Mouse (Mus musculus): ENCODE data around the gene 2610021A01Rik. TPM values are rescaled to one million over a fixed set of nuclear protein-coding genes. Genes with fewer than 3 reads are reported as not detected.
A peak's percentile ranks its signal among the peaks of the same experiment; 100 is the strongest.
"Not testable (repeated sequence)": the region's sequence is repeated elsewhere in the genome, so short reads cannot be mapped to it uniquely, and the experiment has no call there.

2610021A01Rik gene
- polyA plus RNA-seq (2014; fragmentation: Nextera tagmentation; extraction: Ambion mirVana) = 10.0 and 10.1 TPM in 2 replicates

GRCm38 (mm10) chr7:41599034-41599813 lies at the start of gene 2610021A01Rik:
Gene 2610021A01Rik, plus strand, starts transcription at chr7:41599230.
- H3K27me3 ChIP-seq (ENCODE audit: control insufficient read depth, insufficient read depth, low read length) = no peaks in the 10 kb centered on the region
- H3K27ac ChIP-seq (ENCODE audit: low read depth, low read length) = peak within 1 kb of the TSS; percentile 41; the same call in 1 of the 2 replicates
- H3K36me3 ChIP-seq (ENCODE audit: control insufficient read depth, insufficient read depth, low read length) = no peaks in the 10 kb centered on the region
- WGBS (ENCODE audit: insufficient replicate concordance) = under 1% methylated on average over 41 of the region's 41 CpGs
- H3K4me1 ChIP-seq (ENCODE audit: control insufficient read depth, insufficient read depth, low read length) = no peaks in the 10 kb centered on the region
- peak; percentile 94 for ATAC-seq (replicated peaks; ENCODE audit: insufficient number of reproducible peaks, low FRiP score, low TSS enrichment)
- H3K4me2 ChIP-seq = peak within 1 kb of the TSS; percentile 76
- no peaks in the 10 kb centered on the region for H3K9me3 ChIP-seq (replicated peaks; ENCODE audit: control insufficient read depth, low read length)
- peak within 1 kb of the TSS; percentile 70 for H3K4me3 ChIP-seq (ENCODE audit: low read depth, low read length)
- H3K9ac ChIP-seq (ENCODE audit: low read depth, low read length) = peak within 1 kb of the TSS; percentile 76

GRCm38 (mm10) chr7:41560681-41561080 lies 38.3 kb upstream of the 2610021A01Rik start:
- WGBS (ENCODE audit: insufficient replicate concordance) = 66% methylated on average over 8 of the region's 8 CpGs
- Histone ChIP-seq H3K27ac (ENCODE audit: low read depth, low read length) (no peak overlapping the region), H3K4me2 (no peak overlapping the region), H3K4me1 (ENCODE audit: control insufficient read depth, insufficient read depth, low read length) (no peaks in the 10 kb centered on the region), H3K36me3 (ENCODE audit: control insufficient read depth, insufficient read depth, low read length) (no peaks in the 10 kb centered on the region), H3K27me3 (ENCODE audit: control insufficient read depth, insufficient read depth, low read length) (no peaks in the 10 kb centered on the region), H3K4me3 (ENCODE audit: low read depth, low read length) (no peak overlapping the region), H3K9ac (ENCODE audit: low read depth, low read length) (no peak overlapping the region), H3K9me3 (replicated peaks; ENCODE audit: control insufficient read depth, low read length) (peaks cover 3% of the 10 kb centered on the region; the same call in 1 of the 2 replicates)
- no peak for ATAC-seq (replicated peaks; ENCODE audit: insufficient number of reproducible peaks, low FRiP score, low TSS enrichment)

GRCm38 (mm10) chr7:41573562-41573961 lies 25.5 kb upstream of the 2610021A01Rik start, which contains the start of gene Gm6871:
Gene Gm6871, minus strand, starts transcription at chr7:41573662.
- not testable (repeated sequence) for H3K27me3 ChIP-seq (ENCODE audit: control insufficient read depth, insufficient read depth, low read length); H3K36me3 ChIP-seq (ENCODE audit: control insufficient read depth, insufficient read depth, low read length); H3K9ac ChIP-seq (ENCODE audit: low read depth, low read length); H3K4me1 ChIP-seq (ENCODE audit: control insufficient read depth, insufficient read depth, low read length); H3K4me2 ChIP-seq; ATAC-seq (replicated peaks; ENCODE audit: insufficient number of reproducible peaks, low FRiP score, low TSS enrichment); H3K4me3 ChIP-seq (ENCODE audit: low read depth, low read length); H3K9me3 ChIP-seq (replicated peaks; ENCODE audit: control insufficient read depth, low read length); H3K27ac ChIP-seq (ENCODE audit: low read depth, low read length)
- WGBS (ENCODE audit: insufficient replicate concordance) = 77% methylated on average over 5 of the region's 6 CpGs

GRCm38 (mm10) chr7:41577956-41578355 lies 21.1 kb upstream of the 2610021A01Rik start:
- 80% methylated on average over 2 of the region's 2 CpGs for WGBS (ENCODE audit: insufficient replicate concordance)
- Histone ChIP-seq H3K36me3 (ENCODE audit: control insufficient read depth, insufficient read depth, low read length) (no peaks in the 10 kb centered on the region), H3K4me3 (ENCODE audit: low read depth, low read length) (no peak overlapping the region), H3K4me1 (ENCODE audit: control insufficient read depth, insufficient read depth, low read length) (no peaks in the 10 kb centered on the region), H3K4me2 (no peak overlapping the region), H3K27ac (ENCODE audit: low read depth, low read length) (no peak overlapping the region), H3K27me3 (ENCODE audit: control insufficient read depth, insufficient read depth, low read length) (no peaks in the 10 kb centered on the region), H3K9ac (ENCODE audit: low read depth, low read length) (no peak overlapping the region), H3K9me3 (replicated peaks; ENCODE audit: control insufficient read depth, low read length) (peaks cover under 1% of the 10 kb centered on the region)
- ATAC-seq (replicated peaks; ENCODE audit: insufficient number of reproducible peaks, low FRiP score, low TSS enrichment) = no peak

GRCm38 (mm10) chr7:41582028-41582427 lies 17.0 kb upstream of the 2610021A01Rik start:
- Histone ChIP-seq H3K4me1 (ENCODE audit: control insufficient read depth, insufficient read depth, low read length) (no peaks in the 10 kb centered on the region), H3K4me2 (no peak overlapping the region), H3K36me3 (ENCODE audit: control insufficient read depth, insufficient read depth, low read length) (no peaks in the 10 kb centered on the region), H3K27me3 (ENCODE audit: control insufficient read depth, insufficient read depth, low read length) (no peaks in the 10 kb centered on the region), H3K27ac (ENCODE audit: low read depth, low read length) (no peak overlapping the region), H3K9ac (ENCODE audit: low read depth, low read length) (no peak overlapping the region), H3K4me3 (ENCODE audit: low read depth, low read length) (no peak overlapping the region), H3K9me3 (replicated peaks; ENCODE audit: control insufficient read depth, low read length) (peaks cover 5% of the 10 kb centered on the region; the same call in 1 of the 2 replicates)
- no peak for ATAC-seq (replicated peaks; ENCODE audit: insufficient number of reproducible peaks, low FRiP score, low TSS enrichment)

GRCm38 (mm10) chr7:41587831-41588230 lies 11.2 kb upstream of the 2610021A01Rik start:
- not testable (repeated sequence) for H3K4me1 ChIP-seq (ENCODE audit: control insufficient read depth, insufficient read depth, low read length); H3K36me3 ChIP-seq (ENCODE audit: control insufficient read depth, insufficient read depth, low read length); ATAC-seq (replicated peaks; ENCODE audit: insufficient number of reproducible peaks, low FRiP score, low TSS enrichment); H3K9me3 ChIP-seq (replicated peaks; ENCODE audit: control insufficient read depth, low read length); H3K27me3 ChIP-seq (ENCODE audit: control insufficient read depth, insufficient read depth, low read length); H3K4me2 ChIP-seq; H3K4me3 ChIP-seq (ENCODE audit: low read depth, low read length); H3K27ac ChIP-seq (ENCODE audit: low read depth, low read length); H3K9ac ChIP-seq (ENCODE audit: low read depth, low read length)

GRCm38 (mm10) chr7:41598615-41599014 lies 415 bp upstream of the 2610021A01Rik start:
- Histone ChIP-seq H3K9ac (ENCODE audit: low read depth, low read length) (peak overlapping the region; percentile 58; the same call in 1 of the 2 replicates), H3K9me3 (replicated peaks; ENCODE audit: control insufficient read depth, low read length) (no peaks in the 10 kb centered on the region), H3K4me3 (ENCODE audit: low read depth, low read length) (peak overlapping the region; percentile 70), H3K27me3 (ENCODE audit: control insufficient read depth, insufficient read depth, low read length) (no peaks in the 10 kb centered on the region), H3K4me1 (ENCODE audit: control insufficient read depth, insufficient read depth, low read length) (no peaks in the 10 kb centered on the region), H3K27ac (ENCODE audit: low read depth, low read length) (no peak overlapping the region), H3K4me2 (peak overlapping the region; percentile 76), H3K36me3 (ENCODE audit: control insufficient read depth, insufficient read depth, low read length) (no peaks in the 10 kb centered on the region)
- 41% methylated on average over 5 of the region's 5 CpGs for WGBS (ENCODE audit: insufficient replicate concordance)
- 0 out of 2 replicates have a peak, but pooled peaks have one; percentile 10 for ATAC-seq (replicated peaks; ENCODE audit: insufficient number of reproducible peaks, low FRiP score, low TSS enrichment)

GRCm38 (mm10) chr7:41599932-41600548 lies 1.0 kb downstream of the 2610021A01Rik start:
- H3K9ac ChIP-seq (ENCODE audit: low read depth, low read length) = peak overlapping the region; percentile 76
- no peaks in the 10 kb centered on the region for H3K9me3 ChIP-seq (replicated peaks; ENCODE audit: control insufficient read depth, low read length)
- peak overlapping the region; percentile 70 for H3K4me3 ChIP-seq (ENCODE audit: low read depth, low read length)
- H3K4me2 ChIP-seq = peak overlapping the region; percentile 76
- H3K27ac ChIP-seq (ENCODE audit: low read depth, low read length) = no peak overlapping the region
- no peaks in the 10 kb centered on the region for H3K27me3 ChIP-seq (ENCODE audit: control insufficient read depth, insufficient read depth, low read length)
- H3K36me3 ChIP-seq (ENCODE audit: control insufficient read depth, insufficient read depth, low read length) = no peaks in the 10 kb centered on the region
- H3K4me1 ChIP-seq (ENCODE audit: control insufficient read depth, insufficient read depth, low read length) = no peaks in the 10 kb centered on the region
- ATAC-seq (replicated peaks; ENCODE audit: insufficient number of reproducible peaks, low FRiP score, low TSS enrichment) = no peak
- WGBS (ENCODE audit: insufficient replicate concordance) = 19% methylated on average over 3 of the region's 3 CpGs
